Mouse (Mus musculus) spleen, adult 2 months (tissue): ENCODE results near the gene Lrrn1.

Experiments used
- CTCF ChIP-seq: fragments of 200-500 bp; IDR thresholded peaks from 2 replicates; pipeline ENCODE4 v1.5.1; 2011; ENCODE audit warnings: mild to moderate bottlenecking, inconsistent platforms; ENCODE audit not compliant: insufficient read depth, insufficient read length, insufficient replicate concordance; ENCODE audit errors: extremely low read depth
- POLR2A ChIP-seq: fragments of 200-500 bp; IDR thresholded peaks from 2 replicates; pipeline ENCODE4 v1.6.1; 2011; ENCODE audit warnings: low read depth, low read length, inconsistent platforms

- TF ChIP-seq CTCF (no peak), POLR2A (no peak)
These were observed 75.6 kb downstream of the Lrrn1 start for GRCm38 (mm10) chr6:107605151-107605550.
